Mouse (Mus musculus) heart, adult 2 months (tissue): ENCODE measurements at regions not wholly inside any gene's neighbourhood (a gene's known extent, or its start where the extent isn't known, plus 50 kb on each side); places are given as distances from the start of the nearest gene placed in this dataset.

ENCODE experiments used
- CTCF ChIP-seq: fragments of 200-600 bp; IDR thresholded peaks from 2 replicates; pipeline ENCODE4 v1.8.1; 2022; ENCODE audit warnings: antibody characterized with exemption, mild to moderate bottlenecking, moderate library complexity
- EP300 ChIP-seq: fragments of 200-500 bp; IDR thresholded peaks from 2 replicates; pipeline ENCODE4 v1.6.1; 2011; ENCODE audit warnings: low read depth, low read length, control low read depth; ENCODE audit not compliant: insufficient read depth
- POLR2A ChIP-seq: fragments of 200-500 bp; IDR thresholded peaks from 2 replicates; pipeline ENCODE4 v1.6.1; 2011; ENCODE audit warnings: mild to moderate bottlenecking, low read depth, low read length, control low read depth; ENCODE audit not compliant: insufficient read depth

GRCm38 (mm10) chr1:161712283-161712682 lies 76.0 kb downstream of the Fasl start:
- TF ChIP-seq CTCF (no peak), EP300 (no peak), POLR2A (no peak)
